Mouse (Mus musculus) testis, adult 2 months (tissue): ENCODE data around the gene Thnsl1.
A peak's percentile ranks its signal among the peaks of the same experiment; 100 is the strongest.

Experiments
- CTCF ChIP-seq: fragments of 200-500 bp; IDR thresholded peaks from 2 replicates; pipeline ENCODE4 v1.5.1; 2012; ENCODE audit warnings: low read depth, mild to moderate bottlenecking, inconsistent platforms, low read length, moderate library complexity; ENCODE audit not compliant: control insufficient read depth, insufficient read depth, insufficient replicate concordance
- POLR2A ChIP-seq: fragments of 200-500 bp; IDR thresholded peaks from 2 replicates; pipeline ENCODE4 v1.6.1; 2012; ENCODE audit warnings: low read depth, mild to moderate bottlenecking, inconsistent platforms, low read length, moderate library complexity; ENCODE audit not compliant: control insufficient read depth

- TF ChIP-seq CTCF: peak; percentile 43; the same call in 1 of the 2 replicates
- no peak for TF ChIP-seq POLR2A
These were observed 17.9 kb upstream of the Thnsl1 start for GRCm38 (mm10) chr2:21187576-21187975.
